Mouse (Mus musculus) lung, adult 10 weeks (tissue): ENCODE results near the gene Slit2. TPM values are rescaled to one million over a fixed set of nuclear protein-coding genes. Genes with fewer than 3 reads are reported as not detected.

Experiments
- polyA plus RNA-seq: library from polyadenylated mRNA; stranded (reverse); fragments of 350-450 nt; fragmentation: Illumina TruSeq; extraction: RNeasy Lipid Tissue Mini Kit (QIAGEN cat#74804); gene quantifications from one replicate; pipeline ENCODE4 v1.2.3, GENCODE M21; 2014; ENCODE audit warnings: low read depth, low replicate concordance; ENCODE audit not compliant: insufficient read depth

Gene Slit2
- polyA plus RNA-seq: 5.3 TPM

DNA sequence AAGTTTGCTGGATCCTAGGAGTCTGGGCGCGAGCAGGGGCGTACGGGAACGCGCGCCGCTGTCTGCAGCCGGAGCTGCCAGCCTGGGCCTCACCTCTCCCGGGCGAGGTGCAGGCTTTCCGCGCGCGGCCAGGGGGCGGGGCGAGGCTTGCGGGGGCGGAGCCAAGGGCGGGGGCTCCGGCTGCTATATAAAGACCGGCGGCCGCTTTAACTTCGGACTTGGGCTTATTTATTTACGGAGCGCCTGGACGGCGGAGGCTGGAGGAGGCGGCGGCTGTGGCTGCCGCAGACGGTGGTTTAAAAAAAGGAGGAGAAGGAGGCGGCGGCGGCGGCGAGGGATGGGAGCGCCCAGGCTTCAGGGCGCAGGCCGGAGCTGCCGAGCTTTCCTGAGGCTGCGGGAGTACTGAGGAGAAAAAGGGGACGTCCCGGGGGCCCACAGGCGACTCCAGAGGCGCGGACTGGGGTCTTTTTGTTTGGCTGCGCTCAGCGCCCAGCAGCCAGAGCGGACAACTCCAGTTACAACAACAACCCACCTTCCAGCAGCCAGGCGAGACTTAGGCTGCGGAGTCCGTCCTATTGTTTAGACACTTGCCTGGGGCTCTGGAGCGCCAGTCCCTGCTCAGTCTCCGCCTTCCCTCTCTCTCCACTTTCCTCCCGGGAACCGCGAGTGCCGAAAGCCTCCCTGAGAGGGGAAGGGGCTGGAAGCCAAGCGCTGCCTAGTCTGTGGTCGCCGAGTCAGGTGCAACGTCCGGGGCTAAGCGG lies at the start of gene Slit2:
Gene Slit2 (plus strand): TSS at position 198 of the 761 bp plus-strand sequence.

DNA sequence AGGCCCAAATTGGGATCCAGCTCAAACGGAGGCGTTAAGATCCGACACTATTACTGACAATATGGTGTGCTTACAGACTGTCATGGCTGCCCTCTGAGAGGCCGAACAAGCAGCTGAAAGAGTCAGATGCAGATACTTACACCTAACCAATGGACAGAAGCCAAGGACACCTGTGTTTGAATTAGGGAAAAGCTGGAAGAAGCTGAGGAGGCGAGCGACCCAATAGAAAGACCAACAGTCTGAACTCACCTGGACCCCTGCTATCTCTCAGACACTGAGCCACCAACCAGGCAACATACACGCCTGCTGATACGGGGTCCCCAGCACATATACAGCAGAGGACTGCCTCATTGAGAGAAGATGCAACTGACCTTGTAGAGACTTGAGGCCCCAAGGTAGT lies 344.7 kb downstream of the Slit2 start, which contains the start of gene 5730480H06Rik:
Gene 5730480H06Rik (plus strand): TSS at position 301 of the 400 bp plus-strand sequence.

